Mouse (Mus musculus) embryo, embryonic 11.5 days (tissue): Measurements from ENCODE around the gene Kcmf1.

Source experiments
- DNase-seq: peaks from one replicate; pipeline ENCODE4 v3.0.0-alpha.2; 2012; ENCODE audit warnings: low read depth, low spot score

The Kcmf1 gene

DNA sequence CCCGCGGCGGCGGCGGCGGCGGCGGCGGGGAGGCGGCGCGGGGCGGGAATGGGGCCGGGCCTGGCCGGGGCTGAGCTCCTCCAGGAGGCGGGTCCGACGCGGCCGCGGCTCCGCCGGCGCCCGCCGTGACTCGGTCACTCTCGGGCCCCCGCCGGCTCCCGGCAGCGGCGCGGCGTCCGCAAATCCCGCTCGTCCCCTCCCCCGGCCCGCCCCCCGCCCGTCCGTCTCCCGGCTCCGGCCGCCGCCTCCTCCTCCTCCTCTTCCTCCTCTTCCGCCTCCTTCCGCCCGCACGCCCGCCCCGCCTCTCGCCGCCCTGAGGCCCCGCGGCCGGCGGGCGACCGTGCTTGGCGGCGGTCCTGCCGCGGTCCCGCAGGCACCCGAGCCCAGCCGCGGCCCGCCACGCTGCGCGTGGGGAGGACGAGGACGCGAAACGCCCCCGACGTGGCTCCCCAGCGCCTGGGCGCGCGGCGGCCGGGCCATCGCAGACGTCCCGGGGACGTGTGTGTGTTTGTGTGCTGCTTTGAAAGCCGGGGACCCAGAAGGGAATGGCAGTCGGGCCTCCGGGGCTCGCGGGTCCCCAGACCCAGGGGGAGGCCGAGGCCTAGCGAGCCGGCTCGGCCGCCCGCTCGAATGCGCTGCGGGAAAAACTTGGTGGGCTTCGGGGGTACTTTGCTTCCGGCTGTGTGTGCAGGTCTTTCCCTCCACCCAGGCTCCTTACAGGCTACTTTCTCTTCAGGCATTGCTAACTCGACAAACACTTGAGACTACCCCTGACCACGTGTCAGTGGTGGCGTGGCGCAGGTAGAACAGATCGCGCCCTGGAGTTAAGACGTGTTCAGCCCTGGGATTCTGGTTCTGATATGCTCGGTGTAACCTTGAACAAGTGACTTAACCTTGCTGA is at the start of gene Kcmf1:
Gene Kcmf1, minus strand, starts transcription at position 199 of the 901 bp plus-strand sequence.
- DNase-seq: peak; percentile 45

DNA sequence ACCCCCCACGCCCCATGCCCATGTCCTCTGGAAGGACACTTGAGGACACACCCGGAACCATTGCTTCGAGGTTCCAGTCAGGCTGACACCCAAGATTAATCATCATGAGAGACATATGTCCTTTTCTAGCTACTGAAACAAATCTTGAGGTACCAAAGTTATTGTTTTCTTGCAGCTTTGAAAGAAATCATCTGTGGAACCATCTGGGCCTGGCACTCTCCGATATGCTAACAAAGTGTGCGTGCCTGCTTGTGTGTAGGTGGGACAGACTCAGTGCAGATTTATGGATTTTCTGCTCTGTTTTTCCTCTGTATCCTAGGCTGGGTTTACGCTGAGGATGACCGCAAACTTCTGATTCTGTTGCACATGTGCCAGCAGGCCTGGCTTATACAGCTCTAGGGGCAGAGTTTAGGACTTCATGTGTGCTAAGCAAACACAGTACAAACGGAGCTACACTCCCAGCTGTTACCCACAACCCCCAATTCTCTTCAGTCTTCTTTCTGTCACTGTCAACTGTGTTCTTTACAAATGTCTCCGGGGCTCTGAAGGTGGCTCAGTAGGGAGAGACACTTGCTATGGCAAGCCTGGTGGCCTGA is 49.5 kb upstream of the Kcmf1 start:
- DNase-seq: no peak

- DNase-seq: no peak
Measured at GRCm38 (mm10) chr6:72948392-72948791, 48.6 kb upstream of the Kcmf1 start.

DNA sequence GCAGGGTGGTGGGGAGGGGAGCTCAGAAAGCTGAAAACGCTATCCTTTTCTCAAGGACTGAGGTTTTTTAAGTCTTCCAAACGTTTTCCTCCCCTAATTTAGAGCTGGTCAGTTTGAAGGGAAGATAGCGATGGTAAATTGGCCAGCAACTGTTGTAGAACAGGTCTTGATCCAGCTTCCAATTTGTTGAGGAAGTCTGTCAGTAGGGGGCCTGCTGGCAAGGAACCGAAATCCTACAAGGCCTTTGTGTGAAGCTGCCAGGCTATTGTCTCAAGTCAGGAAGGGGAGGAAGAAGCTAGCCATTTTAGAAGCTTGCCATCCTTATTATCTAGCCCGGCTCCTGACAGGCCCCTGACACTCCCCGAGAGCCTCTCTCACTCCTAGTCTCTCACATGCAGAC is 48.2 kb upstream of the Kcmf1 start:
- DNase-seq: no peak

DNA sequence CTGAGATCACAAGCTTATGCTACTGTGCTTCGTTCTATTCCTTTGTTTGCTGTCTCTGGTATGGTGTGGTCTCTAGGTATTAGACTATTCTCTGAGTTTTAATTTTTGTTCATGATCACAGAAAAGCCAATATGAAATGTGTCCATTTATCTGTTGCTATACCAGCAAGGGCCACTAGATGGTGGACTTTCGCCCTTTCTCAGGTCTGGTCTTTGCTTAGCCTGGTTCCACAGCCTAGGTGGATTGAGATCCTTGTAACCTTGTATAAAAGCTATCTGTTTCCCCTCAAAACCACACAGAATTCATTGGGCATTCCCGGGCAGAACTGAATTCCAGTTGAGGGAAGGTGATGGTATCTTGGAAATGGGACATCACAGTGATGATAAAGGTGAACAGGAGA is 40.7 kb upstream of the Kcmf1 start:
- DNase-seq: no peak

DNA sequence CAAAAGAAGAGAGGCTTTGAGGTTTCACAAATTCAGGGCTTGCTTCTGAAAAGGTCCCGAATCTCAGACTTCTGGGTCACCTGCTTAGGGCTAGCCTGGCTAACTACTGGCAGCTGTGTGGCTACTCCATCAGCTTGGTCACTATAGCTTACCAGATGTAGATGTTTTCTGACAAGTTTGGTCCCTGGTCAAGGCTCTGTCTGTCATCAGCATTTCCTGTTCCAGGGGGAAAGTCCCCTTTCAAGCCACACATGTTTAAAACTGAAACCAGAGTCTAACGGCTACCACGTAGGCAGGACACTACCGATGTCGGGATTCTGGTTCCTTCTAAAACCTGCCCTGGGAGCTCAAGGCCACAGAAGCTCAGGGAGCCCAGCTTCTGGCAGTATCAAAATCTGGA is 38.1 kb upstream of the Kcmf1 start:
- DNase-seq: no peak

- DNase-seq: no peak
Measured at GRCm38 (mm10) chr6:72937430-72937829, 37.7 kb upstream of the Kcmf1 start.

DNA sequence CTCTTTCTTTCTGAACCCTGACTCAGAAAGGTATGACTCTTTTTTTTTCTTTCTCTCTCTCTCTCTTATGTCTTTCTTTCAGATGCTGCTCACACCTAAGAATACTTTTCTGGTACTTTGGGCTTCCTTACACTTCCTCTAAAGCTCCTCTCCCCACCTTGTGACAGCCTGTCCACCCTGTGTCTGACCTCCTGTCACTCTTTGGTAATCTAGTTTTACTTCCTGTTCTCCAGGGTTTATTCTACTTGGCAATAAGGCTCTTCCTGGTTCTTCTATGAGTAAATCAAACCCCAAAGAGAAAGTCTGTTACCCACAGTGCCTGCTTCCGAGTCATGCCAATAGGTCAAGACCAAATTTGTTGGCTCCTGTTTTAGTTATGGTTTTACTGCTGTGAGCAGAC is 33.2 kb upstream of the Kcmf1 start:
- no peak for DNase-seq

- DNase-seq: no peak
Measured at GRCm38 (mm10) chr6:72931533-72931932, 31.8 kb upstream of the Kcmf1 start.

DNA sequence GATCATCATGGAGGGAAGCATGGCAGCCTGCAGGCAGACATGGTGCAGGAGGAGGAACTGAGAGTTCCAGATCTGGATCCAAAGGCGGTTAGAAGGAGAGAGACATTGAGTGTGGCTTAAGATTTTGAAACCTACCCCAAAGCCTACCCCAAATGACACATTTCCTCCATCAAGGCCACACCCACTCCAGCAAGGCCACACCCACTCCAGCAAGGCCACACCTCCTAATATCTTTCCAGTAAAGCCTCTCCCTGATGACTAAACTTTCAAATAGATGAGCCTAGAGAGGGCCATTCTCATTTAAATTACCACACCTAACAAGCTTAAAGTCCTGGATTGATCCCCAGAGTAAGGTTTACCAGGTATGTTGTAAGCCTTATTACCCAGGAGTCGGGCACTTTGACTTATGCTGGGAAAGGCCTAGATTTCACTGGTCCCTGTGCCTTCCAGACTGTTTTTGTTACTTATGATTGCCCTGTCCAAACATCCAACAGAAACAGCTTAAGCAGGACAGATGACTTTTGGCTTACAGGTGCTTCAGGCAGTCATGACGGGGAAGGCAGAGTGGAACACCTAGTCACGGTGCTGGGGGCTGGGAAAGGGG is 30.1 kb upstream of the Kcmf1 start:
- no peak for DNase-seq

DNA sequence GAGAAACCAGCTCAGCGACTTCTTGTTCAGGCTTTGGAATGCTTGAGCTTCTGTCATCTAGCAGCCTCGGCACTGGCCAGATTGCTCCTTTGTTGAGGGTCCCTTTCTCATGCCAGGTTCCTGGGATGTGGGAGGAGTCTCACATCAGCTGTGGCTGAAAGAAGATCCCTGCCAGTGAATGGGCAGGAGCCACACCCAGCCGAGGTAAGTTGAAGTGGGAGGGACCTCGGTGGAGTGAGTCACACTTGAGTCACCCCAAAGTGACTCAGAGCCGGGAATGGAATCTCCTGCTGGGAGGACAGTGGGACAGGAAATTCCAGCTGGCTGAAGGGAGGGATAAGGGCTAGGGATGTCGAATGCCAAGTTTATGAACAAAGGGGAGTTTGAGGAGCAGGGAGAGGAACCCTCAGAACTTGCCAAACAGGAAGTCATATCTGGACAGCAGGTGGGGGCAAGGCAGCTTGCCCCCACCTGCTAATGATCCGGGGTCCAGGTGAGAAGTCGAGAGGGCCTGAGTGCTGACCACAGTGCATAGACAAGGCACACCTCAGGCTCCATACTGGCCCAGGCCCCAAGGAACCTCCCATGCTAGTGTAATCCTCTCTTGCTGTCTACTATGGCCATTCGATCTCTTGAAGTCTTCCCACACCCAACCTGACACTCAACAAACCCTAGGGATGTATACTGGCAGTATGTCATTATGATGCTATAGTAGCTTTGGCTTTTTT is 27.1 kb upstream of the Kcmf1 start:
- DNase-seq: peak; percentile 4

GRCm38 (mm10) chr6:72926031-72926430 is 26.3 kb upstream of the Kcmf1 start:
- no peak for DNase-seq

GRCm38 (mm10) chr6:72923381-72923780 is 23.6 kb upstream of the Kcmf1 start:
- no peak for DNase-seq

- no peak for DNase-seq
Measured at GRCm38 (mm10) chr6:72921081-72921480, 21.3 kb upstream of the Kcmf1 start.

DNA sequence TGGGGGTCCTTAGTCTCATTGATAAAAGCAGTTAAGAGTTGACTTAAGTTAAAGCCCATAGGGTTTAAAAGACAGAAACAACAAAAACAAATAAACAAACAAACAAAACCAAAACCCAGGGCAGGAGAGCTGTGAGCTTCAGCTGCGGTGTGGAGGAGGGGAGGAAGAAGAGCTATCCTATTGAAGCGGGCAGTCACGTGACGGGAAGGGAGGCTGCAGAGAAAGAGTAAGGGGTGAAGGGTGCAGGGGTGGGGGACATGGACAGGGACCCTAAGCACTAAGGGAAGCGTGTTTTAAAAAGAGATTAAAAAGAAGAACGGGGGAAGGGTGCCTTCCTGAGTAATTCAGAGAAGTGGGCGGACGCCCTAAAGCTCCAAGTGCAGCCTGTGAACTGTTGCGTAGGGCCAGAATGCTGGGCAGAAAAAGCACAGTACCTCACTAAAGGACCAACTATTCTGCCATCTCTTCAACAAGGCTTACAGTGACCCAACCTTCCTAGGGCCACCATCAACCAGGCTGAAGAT is 18.8 kb upstream of the Kcmf1 start:
- DNase-seq: no peak

DNA sequence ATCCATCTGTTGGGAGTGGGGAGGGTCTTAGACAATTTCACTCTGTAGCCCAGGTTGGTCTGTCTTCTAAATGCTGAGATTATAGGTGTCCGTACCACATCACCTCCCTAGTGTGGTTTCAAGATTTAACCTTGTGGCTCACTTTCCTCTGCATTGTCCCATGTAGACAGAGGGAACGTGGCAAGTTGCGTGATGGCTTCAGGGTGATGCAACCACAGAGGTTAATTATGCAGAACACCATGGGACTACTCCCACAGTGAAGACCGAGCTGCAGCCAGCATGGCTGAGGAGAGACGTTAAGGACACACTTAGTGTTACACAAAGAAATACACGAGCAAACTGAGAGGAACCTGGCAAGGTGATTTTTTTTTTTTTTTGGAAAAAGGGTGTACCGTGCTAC is 16.6 kb upstream of the Kcmf1 start:
- DNase-seq: no peak

GRCm38 (mm10) chr6:72914087-72914749 is 14.4 kb upstream of the Kcmf1 start:
- no peak for DNase-seq

DNA sequence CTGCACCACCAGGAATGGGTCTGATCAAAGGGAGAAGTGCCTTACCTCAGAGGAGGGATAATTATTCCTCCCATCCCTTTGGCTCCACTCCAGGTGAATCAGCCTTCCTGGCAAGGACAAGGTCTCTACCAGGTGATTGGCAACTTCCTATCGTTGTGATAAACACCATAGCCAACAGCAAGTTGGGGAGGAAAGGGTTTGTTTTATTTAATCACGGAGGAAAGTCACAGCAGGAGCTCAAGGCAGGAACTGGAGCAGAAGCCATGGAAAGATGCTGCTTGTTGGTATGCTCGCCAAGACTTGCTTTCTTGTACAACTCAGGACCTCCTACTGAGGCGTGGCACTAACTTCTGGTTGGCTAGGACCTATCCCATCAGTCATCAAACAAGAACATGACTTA is 11.5 kb upstream of the Kcmf1 start:
- DNase-seq: no peak

- DNase-seq: no peak
Measured at GRCm38 (mm10) chr6:72902254-72902990, 2.6 kb upstream of the Kcmf1 start.

DNA sequence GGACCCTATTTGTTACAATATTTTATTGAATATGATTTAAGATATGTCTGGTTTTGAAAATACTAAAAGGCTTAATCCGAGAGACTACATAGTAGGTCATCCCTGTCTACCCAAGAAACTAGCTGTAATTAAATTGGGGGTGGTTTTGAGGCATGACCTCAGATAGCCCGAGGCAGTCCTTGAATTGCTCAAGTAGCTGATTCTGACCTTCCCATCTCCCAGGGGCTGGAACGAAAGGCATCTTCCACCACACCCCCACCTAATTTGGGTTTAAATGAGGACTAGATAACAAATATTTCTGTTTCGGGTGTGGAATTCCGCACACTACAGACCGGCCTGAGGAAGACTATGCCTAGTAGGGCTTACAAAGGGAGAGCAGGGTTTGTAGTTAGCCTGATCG is 1.2 kb upstream of the Kcmf1 start:
- DNase-seq: no peak
